In the genomic region with DNA sequence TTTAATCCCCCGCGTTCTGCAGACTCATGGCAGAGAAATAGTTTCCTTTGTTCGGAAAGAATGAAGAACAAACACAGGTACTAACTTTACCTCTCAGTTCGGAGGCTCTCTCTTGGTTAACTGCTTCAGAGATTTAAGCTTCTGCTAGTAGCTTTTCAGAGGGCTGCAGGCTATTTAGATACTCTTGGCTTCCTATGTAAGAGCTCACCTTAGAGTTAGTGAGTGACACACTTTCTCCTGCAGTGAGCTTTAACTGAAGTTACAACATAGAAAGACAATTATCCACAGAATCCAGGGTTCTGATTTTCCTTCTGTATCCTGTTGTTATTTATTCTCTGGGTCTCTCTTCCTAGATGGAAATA, we compare ENCODE assay signal across 9 mouse cellular contexts.
DNase-seq lines count a peak whose midpoint lies in the region; ATAC-seq lines count a peak whose summit lies in the region.
"Had no signal": no experiment of that assay in that cellular context is flagged by ENCODE, and none has a peak within 500 bp of the region (broad histone marks: within the 10 kb centered on the region; RNA-seq: fewer than 3 reads in every experiment).

No protein-coding gene starts in this region.

- H3K4me2 ChIP-seq in heart, embryonic 12.5 days: peak overlapping the region; percentile 83
- peak overlapping the region; percentile 54 for H3K4me2 ChIP-seq in hindbrain, embryonic 16.5 days (ENCODE audit: low read length)
- H3K4me2 ChIP-seq in midbrain, embryonic 13.5 days (replicated peaks): peak overlapping the region; percentile 63

- peak overlapping the region; percentile 51; the same call in 1 of the 2 replicates for H3K4me3 ChIP-seq in heart, embryonic 12.5 days
- peak overlapping the region; percentile 52 for H3K4me3 ChIP-seq in embryonic facial prominence, embryonic 10.5 days
- peak overlapping the region; percentile 30 for H3K4me3 ChIP-seq in hindbrain, embryonic 16.5 days (ENCODE audit: low read length)
- peak overlapping the region; percentile 38 for H3K4me3 ChIP-seq in midbrain, embryonic 13.5 days (replicated peaks)

- no peak overlapping the region for H3K9ac ChIP-seq in heart, embryonic 12.5 days
- peak overlapping the region; percentile 55 for H3K9ac ChIP-seq in hindbrain, embryonic 16.5 days (ENCODE audit: low read depth, low read length)
- peak overlapping the region; percentile 65; the same call in 1 of the 2 replicates for H3K9ac ChIP-seq in midbrain, embryonic 13.5 days (replicated peaks)

- WGBS in heart, embryonic 12.5 days: 19% methylated on average over 4 of the region's 4 CpGs
- WGBS in embryonic facial prominence, embryonic 10.5 days: 9% methylated on average over 4 of the region's 4 CpGs
- 7% methylated on average over 4 of the region's 4 CpGs for WGBS in hindbrain, embryonic 16.5 days
- under 1% methylated on average over 4 of the region's 4 CpGs for WGBS in midbrain, embryonic 13.5 days

- H3K36me3 ChIP-seq in heart, embryonic 12.5 days: no peaks in the 10 kb centered on the region
- H3K36me3 ChIP-seq in embryonic facial prominence, embryonic 10.5 days (replicated peaks): no peaks in the 10 kb centered on the region
- H3K36me3 ChIP-seq in hindbrain, embryonic 16.5 days (ENCODE audit: control insufficient read depth, insufficient read depth, low read length): no peaks in the 10 kb centered on the region
- H3K36me3 ChIP-seq in midbrain, embryonic 13.5 days: no peaks in the 10 kb centered on the region

- DNase-seq in heart, adult 11 months: no peak
- DNase-seq in embryonic facial prominence, embryonic 10.5 days (ENCODE audit: low spot score): no peak
- no peak for DNase-seq in natural killer cell, adult 2 months (ENCODE audit: low spot score in 2 of 2)
- DNase-seq in embryo, embryonic 9.5 days (ENCODE audit: extremely low spot score): no peak
- DNase-seq in yolk sac, embryonic 10.5 days (ENCODE audit: low spot score): no peak
- DNase-seq: thymus, adult 2 months had no signal

- H3K4me1 ChIP-seq in heart, embryonic 12.5 days (replicated peaks): peaks cover 12% of the 10 kb centered on the region
- H3K4me1 ChIP-seq in embryonic facial prominence, embryonic 10.5 days: peaks cover 23% of the 10 kb centered on the region
- peaks cover 7% of the 10 kb centered on the region for H3K4me1 ChIP-seq in hindbrain, embryonic 16.5 days (ENCODE audit: control insufficient read depth, insufficient read depth, low read depth, low read length)
- peaks cover 26% of the 10 kb centered on the region for H3K4me1 ChIP-seq in midbrain, embryonic 13.5 days (replicated peaks)

- H3K27me3 ChIP-seq in heart, embryonic 12.5 days (replicated peaks): peaks cover 7% of the 10 kb centered on the region; the same call in 1 of the 2 replicates
- H3K27me3 ChIP-seq in embryonic facial prominence, embryonic 10.5 days (replicated peaks; ENCODE audit: low read depth, poor library complexity, severe bottlenecking): peaks cover 55% of the 10 kb centered on the region
- H3K27me3 ChIP-seq in hindbrain, embryonic 16.5 days (replicated peaks; ENCODE audit: control insufficient read depth, insufficient read depth, low read length): peaks cover 6% of the 10 kb centered on the region
- peaks cover 44% of the 10 kb centered on the region for H3K27me3 ChIP-seq in midbrain, embryonic 13.5 days

- H3K27ac ChIP-seq in heart, embryonic 12.5 days (ENCODE audit: poor library complexity, severe bottlenecking): no peak overlapping the region
- H3K27ac ChIP-seq in embryonic facial prominence, embryonic 10.5 days (replicated peaks): no peak overlapping the region
- H3K27ac ChIP-seq in hindbrain, embryonic 16.5 days (ENCODE audit: low read depth, low read length): no peak overlapping the region
- H3K27ac ChIP-seq in midbrain, embryonic 13.5 days: peak overlapping the region; percentile 41

- no peaks in the 10 kb centered on the region for H3K9me3 ChIP-seq in heart, embryonic 12.5 days (replicated peaks)
- H3K9me3 ChIP-seq in embryonic facial prominence, embryonic 10.5 days: no peaks in the 10 kb centered on the region
- no peaks in the 10 kb centered on the region for H3K9me3 ChIP-seq in hindbrain, embryonic 16.5 days (ENCODE audit: control insufficient read depth, low read length)
- no peaks in the 10 kb centered on the region for H3K9me3 ChIP-seq in midbrain, embryonic 13.5 days

- ATAC-seq in heart, embryonic 12.5 days (ENCODE audit: insufficient number of reproducible peaks, low FRiP score): no peak
- ATAC-seq in hindbrain, embryonic 16.5 days: no peak
- ATAC-seq in midbrain, embryonic 13.5 days: peak; percentile 7; the same call in 1 of the 2 replicates
